Comparison of ENCODE assay signal across 12 mouse cellular contexts in genomic region chr9:102180486-102180885, GRCm38 (mm10).
"Had no signal": no experiment of that assay in that cellular context is flagged by ENCODE, and none has a peak within 500 bp of the region (broad histone marks: within the 10 kb centered on the region; RNA-seq: fewer than 3 reads in every experiment).

No protein-coding gene starts in this region.

- H3K9ac ChIP-seq: limb, embryonic 13.5 days; liver, embryonic 14.5 days had no signal

- H3K4me3 ChIP-seq: layer of hippocampus, adult 2 months; limb, embryonic 13.5 days had no signal

- H3K27ac ChIP-seq: limb, embryonic 13.5 days; liver, embryonic 14.5 days had no signal

- H3K36me3 ChIP-seq: limb, embryonic 13.5 days had no signal

- DNase-seq: kidney, adult 18-20 months; kidney, postnatal 10 days; kidney, postnatal 4 days; lung, adult 18-20 months; lung, postnatal 36 days; right cerebral cortex, postnatal 4 days; spleen, adult 18-20 months; thymus, adult 18-20 months; thymus, postnatal 14 days had no signal

- H3K4me2 ChIP-seq: limb, embryonic 13.5 days had no signal

- H3K9me3 ChIP-seq: limb, embryonic 13.5 days had no signal

- H3K27me3 ChIP-seq: limb, embryonic 13.5 days had no signal
